Mouse (Mus musculus) gastrocnemius, postnatal 14 days (tissue): ENCODE data around the gene 3110018I06Rik. TPM values are rescaled to one million over a fixed set of nuclear protein-coding genes. Genes with fewer than 3 reads are reported as not detected.

ENCODE experiments used
- DNase-seq: peaks from one replicate; pipeline ENCODE4 v3.0.0; 2021; ENCODE audit warnings: mixed read lengths
- intact Hi-C: fragments of 180-260 bp; cut with DNase I; formaldehyde crosslinking; loops from one replicate; pipeline ENCODE4 v1.15.1; 2025; ENCODE audit warnings: low total_unique reads
- long read RNA-seq, 2 experiments: library from polyadenylated mRNA; stranded (forward); transcript quantifications; one replicate each; pipeline ENCODE4 v2.0.0; 2021
- total RNA-seq, 2 experiments: library from RNA; stranded (reverse); gene quantifications; 2 replicates each; pipeline ENCODE4 v1.2.3; 2021

The 3110018I06Rik gene
- not detected for total RNA-seq
- long read RNA-seq, experiment 1, result 0 reads
- long read RNA-seq, experiment 2, result 0 reads

- DNase-seq, result no peak
- intact Hi-C loops, result no loop called here
These were observed at the start of gene 3110018I06Rik for GRCm38 (mm10) chr12:107488371-107488770. 3110018I06Rik (plus strand) TSS chr12:107488632.

- no peak for DNase-seq
- intact Hi-C loops, result no loop called here
These were observed 43.8 kb upstream of the 3110018I06Rik start for GRCm38 (mm10) chr12:107444681-107445080.

- intact Hi-C loops, result no loop called here
These were observed 30.6 kb upstream of the 3110018I06Rik start for GRCm38 (mm10) chr12:107457835-107458234.

GRCm38 (mm10) chr12:107464731-107465130 is 23.7 kb upstream of the 3110018I06Rik start:
- DNase-seq, result peak; percentile 52
- intact Hi-C loops, result no loop called here

More at GRCm38 (mm10) chr12:107457835-107458234, 30.6 kb upstream of the 3110018I06Rik start:
- no peak for DNase-seq

GRCm38 (mm10) chr12:107476441-107477291 is 11.8 kb upstream of the 3110018I06Rik start:
- intact Hi-C loops, result no loop called here
- DNase-seq, result no peak

- DNase-seq, result no peak
- intact Hi-C loops, result no loop called here
These were observed 9.1 kb upstream of the 3110018I06Rik start for GRCm38 (mm10) chr12:107479350-107479749.

GRCm38 (mm10) chr12:107483031-107483430 is 5.4 kb upstream of the 3110018I06Rik start:
- intact Hi-C loops, result no loop called here

GRCm38 (mm10) chr12:107491344-107491743 is 2.9 kb downstream of the 3110018I06Rik start:
- DNase-seq, result no peak
- intact Hi-C loops, result no loop called here

More at GRCm38 (mm10) chr12:107483031-107483430, 5.4 kb upstream of the 3110018I06Rik start:
- DNase-seq, result no peak

DNA sequence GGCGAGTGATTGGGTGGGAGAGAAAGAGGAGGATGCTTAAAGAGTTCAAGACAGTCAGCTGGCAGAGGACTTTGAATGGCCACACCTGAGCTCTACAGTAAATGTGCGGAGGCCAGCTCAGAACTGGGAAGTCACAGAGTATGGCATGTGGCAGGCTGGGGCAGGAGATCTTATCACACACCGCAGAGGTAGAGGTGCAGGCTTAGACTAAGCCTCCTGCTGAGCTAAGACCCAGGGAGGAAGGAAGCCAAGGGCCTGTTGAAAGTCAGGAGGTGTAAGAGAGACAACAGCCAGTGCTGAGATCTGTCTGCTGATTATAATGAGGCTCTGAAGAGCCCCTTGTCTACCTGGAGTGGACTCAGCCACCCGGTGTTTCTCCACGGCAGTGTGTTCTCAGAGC is 8.5 kb downstream of the 3110018I06Rik start:
- intact Hi-C loops, result no loop called here
- DNase-seq, result no peak

GRCm38 (mm10) chr12:107509661-107510237 is 21.3 kb downstream of the 3110018I06Rik start:
- intact Hi-C loops, result no loop called here
- DNase-seq, result no peak

DNA sequence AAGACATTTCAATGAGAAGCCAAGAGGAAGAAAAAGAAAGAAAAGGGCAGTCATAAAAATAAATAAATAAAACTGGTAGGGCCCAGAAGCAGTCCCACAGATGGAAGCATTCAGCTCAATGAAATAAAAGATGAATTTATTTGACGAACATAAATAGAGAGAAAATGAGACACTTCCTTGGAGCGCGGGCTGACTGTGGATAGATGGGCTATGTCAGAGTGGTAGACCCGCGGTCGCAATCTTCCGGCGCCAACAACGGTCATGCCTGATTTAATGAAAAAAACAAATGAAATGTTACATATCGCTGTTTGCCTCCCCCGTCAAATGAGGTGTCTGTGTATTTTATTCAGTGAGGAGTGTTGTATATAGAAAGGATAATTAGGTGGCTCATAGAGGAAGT is 22.7 kb downstream of the 3110018I06Rik start:
- no peak for DNase-seq
- intact Hi-C loops, result no loop called here

GRCm38 (mm10) chr12:107516265-107517217 is 28.1 kb downstream of the 3110018I06Rik start:
- no peak for DNase-seq
- intact Hi-C loops, result no loop called here

GRCm38 (mm10) chr12:107520941-107521340 is 32.5 kb downstream of the 3110018I06Rik start:
- no peak for DNase-seq
- intact Hi-C loops, result no loop called here

DNA sequence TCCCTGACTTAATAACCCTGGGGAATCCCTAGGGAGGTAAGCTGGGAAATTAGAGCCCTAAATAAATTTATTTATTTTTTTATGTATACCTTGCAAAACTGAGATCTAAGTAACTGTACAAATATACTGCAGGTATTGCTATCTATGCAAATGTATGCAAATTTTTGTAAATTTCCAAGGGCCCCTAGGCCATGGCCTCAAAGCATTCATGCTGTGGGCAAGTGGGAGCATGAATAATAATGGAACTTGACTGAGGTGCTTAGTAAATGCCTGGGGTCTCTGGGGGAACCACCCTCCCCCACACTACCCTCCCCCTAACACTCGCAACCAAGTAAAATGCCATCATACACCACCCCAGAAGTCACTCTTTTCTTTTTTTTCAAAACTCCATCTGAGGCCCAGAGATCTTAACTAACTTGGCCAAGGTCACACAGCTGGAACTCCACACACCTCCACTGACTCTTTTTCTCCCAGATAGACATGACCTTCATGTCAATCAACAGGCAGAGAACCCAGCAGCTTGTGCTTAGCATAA is 40.0 kb downstream of the 3110018I06Rik start:
- DNase-seq, result no peak
- intact Hi-C loops, result no loop called here

GRCm38 (mm10) chr12:107532871-107533270 is 44.4 kb downstream of the 3110018I06Rik start:
- intact Hi-C loops, result no loop called here
- no peak for DNase-seq
